Mouse (Mus musculus): ENCODE measurements around the gene Gm826. TPM values are rescaled to one million over a fixed set of nuclear protein-coding genes. Genes with fewer than 3 reads are reported as not detected.

The Gm826 gene
- not detected in 2 replicates for polyA plus RNA-seq (2014; fragmentation: Nextera tagmentation; extraction: Ambion mirVana)

- H3K4me2 ChIP-seq (ENCODE audit: low read depth, low read length), result no peak within 1 kb of the TSS
- no peak within 1 kb of the TSS for H3K9ac ChIP-seq (replicated peaks; ENCODE audit: low read depth, low read length)
- ATAC-seq (ENCODE audit: low read depth), result no peak
- no peaks in the 10 kb centered on the region for H3K4me1 ChIP-seq (ENCODE audit: control insufficient read depth, insufficient read depth, low read length)
- 32% methylated on average over 4 of the region's 4 CpGs for WGBS
- no peaks in the 10 kb centered on the region for H3K9me3 ChIP-seq (ENCODE audit: control insufficient read depth, low read length)
- no peaks in the 10 kb centered on the region for H3K36me3 ChIP-seq (ENCODE audit: control insufficient read depth, insufficient read depth, low read length)
- no peak within 1 kb of the TSS for H3K27ac ChIP-seq (ENCODE audit: low read depth, low read length)
- no peaks in the 10 kb centered on the region for H3K27me3 ChIP-seq (ENCODE audit: control insufficient read depth, insufficient read depth, low read length)
- H3K4me3 ChIP-seq (ENCODE audit: low read depth, low read length), result no peak within 1 kb of the TSS
Observed at GRCm38 (mm10) chr2:160334111-160334661, at the start of gene Gm826. TSS of gene Gm826 (minus strand) at chr2:160334162.

GRCm38 (mm10) chr2:160383418-160383817, 49.5 kb upstream of the Gm826 start:
- peaks cover 4% of the 10 kb centered on the region for H3K27me3 ChIP-seq (ENCODE audit: control insufficient read depth, insufficient read depth, low read length)

GRCm38 (mm10) chr2:160378271-160378670, 44.3 kb upstream of the Gm826 start:
- no peaks in the 10 kb centered on the region for H3K9me3 ChIP-seq (ENCODE audit: control insufficient read depth, low read length)
- no peak for ATAC-seq (ENCODE audit: low read depth)
- 46% methylated on average over 4 of the region's 4 CpGs for WGBS
- no peak overlapping the region for H3K4me2 ChIP-seq (ENCODE audit: low read depth, low read length)
- no peaks in the 10 kb centered on the region for H3K36me3 ChIP-seq (ENCODE audit: control insufficient read depth, insufficient read depth, low read length)
- H3K4me3 ChIP-seq (ENCODE audit: low read depth, low read length), result no peak overlapping the region
- no peak overlapping the region for H3K9ac ChIP-seq (replicated peaks; ENCODE audit: low read depth, low read length)
- H3K27ac ChIP-seq (ENCODE audit: low read depth, low read length), result no peak overlapping the region
- H3K4me1 ChIP-seq (ENCODE audit: control insufficient read depth, insufficient read depth, low read length), result no peaks in the 10 kb centered on the region
- H3K27me3 ChIP-seq (ENCODE audit: control insufficient read depth, insufficient read depth, low read length), result peaks cover 19% of the 10 kb centered on the region

More at GRCm38 (mm10) chr2:160383418-160383817, 49.5 kb upstream of the Gm826 start:
- no peak overlapping the region for H3K4me2 ChIP-seq (ENCODE audit: low read depth, low read length)
- no peak overlapping the region for H3K27ac ChIP-seq (ENCODE audit: low read depth, low read length)
- H3K4me3 ChIP-seq (ENCODE audit: low read depth, low read length), result no peak overlapping the region
- no peaks in the 10 kb centered on the region for H3K4me1 ChIP-seq (ENCODE audit: control insufficient read depth, insufficient read depth, low read length)
- H3K9me3 ChIP-seq (ENCODE audit: control insufficient read depth, low read length), result no peaks in the 10 kb centered on the region
- WGBS, result 25% methylated on average over 3 of the region's 3 CpGs
- no peaks in the 10 kb centered on the region for H3K36me3 ChIP-seq (ENCODE audit: control insufficient read depth, insufficient read depth, low read length)
- ATAC-seq (ENCODE audit: low read depth), result no peak
- H3K9ac ChIP-seq (replicated peaks; ENCODE audit: low read depth, low read length), result no peak overlapping the region

GRCm38 (mm10) chr2:160376236-160376635, 42.3 kb upstream of the Gm826 start:
- peaks cover 29% of the 10 kb centered on the region for H3K27me3 ChIP-seq (ENCODE audit: control insufficient read depth, insufficient read depth, low read length)
- H3K4me2 ChIP-seq (ENCODE audit: low read depth, low read length), result no peak overlapping the region
- ATAC-seq (ENCODE audit: low read depth), result no peak
- H3K4me3 ChIP-seq (ENCODE audit: low read depth, low read length), result no peak overlapping the region
- H3K36me3 ChIP-seq (ENCODE audit: control insufficient read depth, insufficient read depth, low read length), result no peaks in the 10 kb centered on the region
- no peak overlapping the region for H3K9ac ChIP-seq (replicated peaks; ENCODE audit: low read depth, low read length)
- 38% methylated on average over 5 of the region's 5 CpGs for WGBS
- no peak overlapping the region for H3K27ac ChIP-seq (ENCODE audit: low read depth, low read length)
- H3K4me1 ChIP-seq (ENCODE audit: control insufficient read depth, insufficient read depth, low read length), result no peaks in the 10 kb centered on the region
- no peaks in the 10 kb centered on the region for H3K9me3 ChIP-seq (ENCODE audit: control insufficient read depth, low read length)

GRCm38 (mm10) chr2:160369653-160370420, 35.9 kb upstream of the Gm826 start:
- H3K4me1 ChIP-seq (ENCODE audit: control insufficient read depth, insufficient read depth, low read length), result peaks cover 15% of the 10 kb centered on the region; the same call in 1 of the 2 replicates

GRCm38 (mm10) chr2:160368422-160369357, 34.7 kb upstream of the Gm826 start:
- Histone ChIP-seq H3K27me3 (ENCODE audit: control insufficient read depth, insufficient read depth, low read length) (peaks cover 61% of the 10 kb centered on the region), H3K4me2 (ENCODE audit: low read depth, low read length) (peak overlapping the region; percentile 95), H3K27ac (ENCODE audit: low read depth, low read length) (no peak overlapping the region), H3K4me3 (ENCODE audit: low read depth, low read length) (peak overlapping the region; percentile 12; the same call in 1 of the 2 replicates), H3K9me3 (ENCODE audit: control insufficient read depth, low read length) (no peaks in the 10 kb centered on the region), H3K9ac (replicated peaks; ENCODE audit: low read depth, low read length) (no peak overlapping the region), H3K36me3 (ENCODE audit: control insufficient read depth, insufficient read depth, low read length) (no peaks in the 10 kb centered on the region), H3K4me1 (ENCODE audit: control insufficient read depth, insufficient read depth, low read length) (peaks cover 15% of the 10 kb centered on the region; the same call in 1 of the 2 replicates)
- under 1% methylated on average over 52 of the region's 52 CpGs for WGBS
- no peak for ATAC-seq (ENCODE audit: low read depth)

More at GRCm38 (mm10) chr2:160369653-160370420, 35.9 kb upstream of the Gm826 start:
- 3% methylated on average over 25 of the region's 25 CpGs for WGBS
- H3K27me3 ChIP-seq (ENCODE audit: control insufficient read depth, insufficient read depth, low read length), result peaks cover 56% of the 10 kb centered on the region
- ATAC-seq (ENCODE audit: low read depth), result no peak
- no peak overlapping the region for H3K9ac ChIP-seq (replicated peaks; ENCODE audit: low read depth, low read length)
- H3K36me3 ChIP-seq (ENCODE audit: control insufficient read depth, insufficient read depth, low read length), result no peaks in the 10 kb centered on the region
- H3K27ac ChIP-seq (ENCODE audit: low read depth, low read length), result no peak overlapping the region
- H3K4me3 ChIP-seq (ENCODE audit: low read depth, low read length), result no peak overlapping the region
- H3K9me3 ChIP-seq (ENCODE audit: control insufficient read depth, low read length), result no peaks in the 10 kb centered on the region
- no peak overlapping the region for H3K4me2 ChIP-seq (ENCODE audit: low read depth, low read length)

GRCm38 (mm10) chr2:160367448-160368208, 33.7 kb upstream of the Gm826 start:
- H3K4me1 ChIP-seq (ENCODE audit: control insufficient read depth, insufficient read depth, low read length), result peaks cover 15% of the 10 kb centered on the region; the same call in 1 of the 2 replicates
- no peaks in the 10 kb centered on the region for H3K9me3 ChIP-seq (ENCODE audit: control insufficient read depth, low read length)
- H3K27ac ChIP-seq (ENCODE audit: low read depth, low read length), result peak overlapping the region; percentile 73
- WGBS, result under 1% methylated on average over 45 of the region's 45 CpGs
- peak overlapping the region; percentile 95 for H3K4me2 ChIP-seq (ENCODE audit: low read depth, low read length)
- peaks cover 64% of the 10 kb centered on the region for H3K27me3 ChIP-seq (ENCODE audit: control insufficient read depth, insufficient read depth, low read length)
- peak; percentile 64 for ATAC-seq (ENCODE audit: low read depth)
- H3K36me3 ChIP-seq (ENCODE audit: control insufficient read depth, insufficient read depth, low read length), result no peaks in the 10 kb centered on the region
- peak overlapping the region; percentile 41 for H3K4me3 ChIP-seq (ENCODE audit: low read depth, low read length)
- H3K9ac ChIP-seq (replicated peaks; ENCODE audit: low read depth, low read length), result peak overlapping the region; percentile 58

- Histone ChIP-seq H3K4me2 (ENCODE audit: low read depth, low read length) (peak within 1 kb of the TSS; percentile 95), H3K27me3 (ENCODE audit: control insufficient read depth, insufficient read depth, low read length) (peaks cover 65% of the 10 kb centered on the region), H3K4me1 (ENCODE audit: control insufficient read depth, insufficient read depth, low read length) (peaks cover 15% of the 10 kb centered on the region; the same call in 1 of the 2 replicates), H3K27ac (ENCODE audit: low read depth, low read length) (peak within 1 kb of the TSS; percentile 73), H3K36me3 (ENCODE audit: control insufficient read depth, insufficient read depth, low read length) (no peaks in the 10 kb centered on the region), H3K9ac (replicated peaks; ENCODE audit: low read depth, low read length) (peak within 1 kb of the TSS; percentile 58), H3K4me3 (ENCODE audit: low read depth, low read length) (peak within 1 kb of the TSS; percentile 41), H3K9me3 (ENCODE audit: control insufficient read depth, low read length) (no peaks in the 10 kb centered on the region)
- peak; percentile 94 for ATAC-seq (ENCODE audit: low read depth)
- WGBS, result under 1% methylated on average over 26 of the region's 37 CpGs
Observed at GRCm38 (mm10) chr2:160366980-160367338, 33.0 kb upstream of the Gm826 start, which contains the start of gene Mafb. TSS of gene Mafb (minus strand) at chr2:160367065.

Measured in neural tube, embryonic 14.5 days (tissue).